Mouse (Mus musculus) CH12.LX (cell line): ENCODE data around the gene Osbpl3. TPM values are rescaled to one million over a fixed set of nuclear protein-coding genes. Genes with fewer than 3 reads are reported as not detected.

Experiments used
- DNase-seq: peaks from one replicate; pipeline ENCODE4 v3.0.0-alpha.2; 2013; ENCODE audit errors: extremely low read depth
- H3K27ac ChIP-seq: 2 replicates; pipeline ENCODE4 v1.5.1; 2012; ENCODE audit warnings: low read depth, mild to moderate bottlenecking, control low read depth, moderate library complexity; ENCODE audit not compliant: insufficient read depth
- H3K27me3 ChIP-seq: replicated peaks from 2 replicates; pipeline ENCODE3; 2012; ENCODE audit warnings: inconsistent platforms
- H3K36me3 ChIP-seq, 2 experiments: replicated peaks in 1 of 2; 2 replicates each; pipeline versions ENCODE3 to v1.6.1; 2012; ENCODE audit warnings: inconsistent platforms in 1 of 2, low read length in 1 of 2, mild to moderate bottlenecking in 1 of 2, mixed read lengths in 1 of 2, moderate library complexity in 1 of 2; ENCODE audit not compliant: control insufficient read depth in 1 of 2, insufficient read depth in 1 of 2
- H3K4me1 ChIP-seq, 2 experiments: 2 replicates each; pipeline ENCODE4 v1.6.1; 2012; ENCODE audit warnings: inconsistent platforms in 1 of 2, moderate library complexity in 1 of 2; ENCODE audit not compliant: insufficient read depth in 2 of 2, control insufficient read depth in 1 of 2
- H3K4me2 ChIP-seq: 2 replicates; pipeline ENCODE4 v1.6.1; 2012; ENCODE audit warnings: low read depth, mild to moderate bottlenecking, control low read depth; ENCODE audit not compliant: poor library complexity, insufficient read depth, severe bottlenecking
- H3K4me3 ChIP-seq, 3 experiments: fragments of 150-350 bp in 1 of 3; sonication (generic) in 1 of 3; replicated peaks in 1 of 3; 2 replicates each; pipeline versions ENCODE3 to v1.5.1; 2011 to 2012; ENCODE audit warnings: low read depth in 2 of 3, low read length in 2 of 3, mild to moderate bottlenecking in 2 of 3, moderate library complexity in 2 of 3, control low read depth in 1 of 3, improper control_type of control experiment in 1 of 3, inconsistent platforms in 1 of 3, mixed read lengths in 1 of 3; ENCODE audit not compliant: poor library complexity in 1 of 3
- H3K79me2 ChIP-seq: replicated peaks from 2 replicates; pipeline ENCODE4 v1.6.1; 2012; ENCODE audit warnings: mild to moderate bottlenecking, moderate library complexity; ENCODE audit not compliant: control insufficient read depth, poor library complexity, insufficient read depth, severe bottlenecking; ENCODE audit errors: extremely low read depth
- H3K9ac ChIP-seq: 2 replicates; pipeline ENCODE4 v1.6.1; 2012; ENCODE audit warnings: low read depth, mild to moderate bottlenecking, control low read depth, moderate library complexity; ENCODE audit not compliant: insufficient read depth
- H3K9me3 ChIP-seq: replicated peaks from 2 replicates; pipeline ENCODE3; 2012; ENCODE audit warnings: low read length, inconsistent platforms, mixed read lengths
- BHLHE40 ChIP-seq: IDR thresholded peaks from 2 replicates; pipeline ENCODE4 v1.6.1; 2011; ENCODE audit warnings: mild to moderate bottlenecking, low read depth, low read length, improper control_type of control experiment
- CHD1 ChIP-seq: IDR thresholded peaks from 2 replicates; pipeline ENCODE4 v1.6.1; 2012; ENCODE audit warnings: low read depth, low read length, improper control_type of control experiment, inconsistent platforms
- ELF1 ChIP-seq: IDR thresholded peaks from 2 replicates; pipeline ENCODE4 v1.6.1; 2014; ENCODE audit warnings: low read depth, mild to moderate bottlenecking, inconsistent platforms, low read length, improper control_type of control experiment
- GABPA ChIP-seq: IDR thresholded peaks from 2 replicates; pipeline ENCODE4 v1.6.1; 2012; ENCODE audit warnings: low read depth, low read length, improper control_type of control experiment, inconsistent platforms; ENCODE audit not compliant: insufficient replicate concordance
- IRF4 ChIP-seq: IDR thresholded peaks from 2 replicates; pipeline ENCODE4 v1.6.1; 2014; ENCODE audit warnings: low read depth, mild to moderate bottlenecking, inconsistent platforms, low read length, improper control_type of control experiment
- JUN ChIP-seq: IDR thresholded peaks from 2 replicates; pipeline ENCODE4 v1.6.1; 2011; ENCODE audit warnings: low read depth, mild to moderate bottlenecking, low read length, improper control_type of control experiment, moderate library complexity; ENCODE audit not compliant: insufficient read depth
- JUND ChIP-seq: conservative IDR thresholded peaks from 2 replicates; pipeline ENCODE4 v1.6.1; 2011; ENCODE audit warnings: low read depth, low read length, improper control_type of control experiment
- MAFK ChIP-seq: IDR thresholded peaks from 2 replicates; pipeline ENCODE4 v1.6.1; 2011; ENCODE audit warnings: low read length, improper control_type of control experiment; ENCODE audit not compliant: insufficient replicate concordance
- MAZ ChIP-seq: IDR thresholded peaks from 2 replicates; pipeline ENCODE4 v1.6.1; 2012; ENCODE audit warnings: low read depth, mild to moderate bottlenecking, inconsistent platforms, low read length, improper control_type of control experiment, moderate library complexity
- MXI1 ChIP-seq: IDR thresholded peaks from 2 replicates; pipeline ENCODE4 v1.6.1; 2011; ENCODE audit warnings: mild to moderate bottlenecking, low read depth, low read length, improper control_type of control experiment
- MYC ChIP-seq: IDR thresholded peaks from 2 replicates; pipeline ENCODE4 v1.6.1; 2011; ENCODE audit warnings: low read depth, mild to moderate bottlenecking, improper control_type of control experiment, low read length
- NRF1 ChIP-seq: IDR thresholded peaks from 2 replicates; pipeline ENCODE4 v1.6.1; 2014; ENCODE audit warnings: low read depth, mild to moderate bottlenecking, inconsistent platforms, low read length, improper control_type of control experiment, moderate library complexity
- RCOR1 ChIP-seq: conservative IDR thresholded peaks from 2 replicates; pipeline ENCODE4 v1.6.1; 2012; ENCODE audit warnings: low read depth, mild to moderate bottlenecking, inconsistent platforms, low read length, improper control_type of control experiment
- SIN3A ChIP-seq: IDR thresholded peaks from 2 replicates; pipeline ENCODE4 v1.6.1; 2012; ENCODE audit warnings: low read length, improper control_type of control experiment, inconsistent platforms
- TBP ChIP-seq: conservative IDR thresholded peaks from 2 replicates; pipeline ENCODE4 v1.6.1; 2011; ENCODE audit warnings: low read depth, low read length, improper control_type of control experiment
- dilution Hi-C: fragments of 300-500 bp; cut with MboI; formaldehyde crosslinking; loops from 2 replicates; pipeline ENCODE4 v1.14.3; 2020; ENCODE audit warnings: low sequenced_read_pairs; ENCODE audit not compliant: extremely low pct_unique_long_range_greater_than_20kb, extremely low pct_ligation_motif_present
- in situ Hi-C: fragments of 300-500 bp; cut with MboI; formaldehyde crosslinking; loops from 3 replicates; pipeline ENCODE4 v1.14.3; 2019; ENCODE audit warnings: low sequenced_read_pairs, low pct_ligation_motif_present, low pct_unique_long_range_greater_than_20kb, mixed read lengths
- polyA plus RNA-seq: library from polyadenylated mRNA; unstranded; fragments of >175 nt; gene quantifications from 2 replicates; pipeline ENCODE4 v1.2.1, GENCODE M21; 2012; ENCODE audit warnings: low read depth; ENCODE audit not compliant: insufficient read length
- total RNA-seq, 2 experiments: library from RNA; depleted of rRNA; stranded (reverse); fragments of 300-350 nt in 1 of 2; fragments of >200 nt in 1 of 2; gene quantifications; 2 replicates each; pipeline ENCODE4 v1.2.3; 2012 to 2014

The Osbpl3 gene
- total and polyA plus RNA-seq, 3 experiments, result 2.2 to 8.1 (median 3.5) TPM

DNA sequence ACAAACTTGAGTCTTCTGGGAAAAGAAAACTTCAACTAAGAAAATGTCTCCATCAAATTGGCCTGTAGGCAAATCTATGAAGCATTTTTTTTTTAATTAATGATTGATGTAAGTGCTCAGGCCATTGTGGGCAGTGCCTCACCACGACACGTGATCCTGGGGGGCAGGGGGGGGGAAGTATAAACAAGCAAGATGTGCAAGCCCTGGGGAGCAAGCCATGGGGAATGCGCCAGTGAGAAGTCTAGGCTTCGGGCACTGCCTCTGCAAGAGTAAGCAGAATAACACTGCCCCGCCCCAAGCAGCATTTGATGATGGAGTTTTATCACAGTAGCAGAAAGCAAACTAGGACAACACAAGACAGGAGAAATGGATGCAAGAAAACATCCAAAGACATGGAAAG is 58.9 kb downstream of the Osbpl3 start:
- H3K4me1 ChIP-seq, result peaks cover 7 to 22% of the 10 kb centered on the region in 2 experiments; a peak in 3 of 4 replicates
- H3K36me3 ChIP-seq, result no peaks in the 10 kb centered on the region
- no peaks in the 10 kb centered on the region for H3K79me2 ChIP-seq
- in situ Hi-C loops (no loop called here), dilution Hi-C loops (no loop called here)
- no peak overlapping the region for H3K4me2 ChIP-seq
- no peak overlapping the region for H3K9ac ChIP-seq
- no peaks in the 10 kb centered on the region for H3K27me3 ChIP-seq
- H3K27ac ChIP-seq, result no peak overlapping the region
- no peak for TF ChIP-seq MXI1
- TF ChIP-seq BHLHE40, result peak; percentile 27; the same call in 1 of the 2 replicates
- no peak for TF ChIP-seq JUND
- H3K4me3 ChIP-seq, result no peak overlapping the region
- no peaks in the 10 kb centered on the region for H3K9me3 ChIP-seq
- DNase-seq, result no peak

DNA sequence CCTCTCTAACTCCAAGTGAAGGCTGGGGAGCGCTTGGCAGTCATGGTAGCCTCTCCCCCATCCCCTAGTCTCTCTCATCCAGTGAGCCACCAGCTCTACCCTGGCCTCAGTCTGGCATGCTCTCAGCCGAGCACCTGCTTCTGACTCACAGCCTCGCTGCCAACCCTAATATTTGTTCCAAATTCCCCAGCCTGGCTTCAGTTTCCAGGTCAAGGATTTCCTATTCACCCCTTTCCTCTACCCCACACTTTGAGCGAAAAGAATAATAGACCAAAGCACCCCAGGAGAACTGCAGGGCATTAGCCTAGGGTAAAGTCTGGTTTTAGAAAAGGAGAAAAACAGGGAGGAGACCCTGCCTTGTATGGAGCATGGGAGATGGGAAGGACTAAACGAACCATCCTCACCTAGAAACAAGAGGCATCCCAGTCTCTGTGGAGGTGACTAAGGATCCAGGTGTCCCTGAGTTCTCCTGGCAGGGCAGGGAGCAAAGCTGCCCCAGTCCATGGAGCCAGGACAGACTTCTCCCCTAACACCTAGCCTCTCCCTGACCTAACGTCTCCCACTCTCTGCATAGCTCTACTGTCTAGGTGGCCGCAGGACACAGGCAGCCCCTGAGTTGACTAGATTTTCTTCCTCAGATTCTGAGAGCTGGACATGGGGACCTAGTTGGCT is 60.2 kb downstream of the Osbpl3 start:
- peaks cover 7 to 22% of the 10 kb centered on the region in 2 experiments; a peak in 3 of 4 replicates for H3K4me1 ChIP-seq
- H3K4me2 ChIP-seq, result no peak overlapping the region
- no peaks in the 10 kb centered on the region for H3K79me2 ChIP-seq
- in situ Hi-C loops (no loop called here), dilution Hi-C loops (no loop called here)
- no peak overlapping the region for H3K9ac ChIP-seq
- TF ChIP-seq JUN (no peak), TBP (no peak), MAZ (no peak), NRF1 (no peak), SIN3A (no peak), ELF1 (no peak), GABPA (no peak), CHD1 (no peak)
- no peaks in the 10 kb centered on the region for H3K9me3 ChIP-seq
- H3K36me3 ChIP-seq, result no peaks in the 10 kb centered on the region
- no peaks in the 10 kb centered on the region for H3K27me3 ChIP-seq
- no peak overlapping the region for H3K27ac ChIP-seq
- DNase-seq, result no peak
- H3K4me3 ChIP-seq, result no peak overlapping the region

DNA sequence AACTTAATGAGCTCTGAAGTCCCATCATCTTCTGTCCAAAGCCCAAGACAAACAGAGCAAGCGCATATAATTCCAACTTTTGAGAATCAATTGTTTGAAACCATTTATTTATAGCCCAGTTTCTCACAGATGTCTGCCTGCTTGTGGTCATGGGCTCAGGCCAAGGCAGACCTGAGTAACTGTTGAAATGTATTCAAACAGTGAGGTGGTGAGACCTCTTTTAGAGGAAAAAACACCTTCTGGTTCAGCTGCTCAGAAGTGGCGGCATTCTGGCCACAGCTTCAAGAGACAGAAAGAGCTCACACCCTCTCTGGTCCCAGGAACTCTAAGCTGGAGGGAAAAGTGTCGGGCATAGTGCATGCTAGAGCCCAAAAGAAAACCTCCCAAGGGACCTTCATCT is 61.6 kb downstream of the Osbpl3 start:
- peak overlapping the region; percentile 4 for H3K9ac ChIP-seq
- dilution Hi-C loops, result no loop called here
- 0 out of 2 replicates have a peak, but pooled peaks have one; percentile 3 for TF ChIP-seq RCOR1
- 0 out of 2 replicates have a peak, but pooled peaks have one; percentile 14 for TF ChIP-seq MYC
- no peak for TF ChIP-seq IRF4
- TF ChIP-seq MAFK, result no peak
- TF ChIP-seq, all 38 proteins: peak for 2
- H3K27me3 ChIP-seq, result no peaks in the 10 kb centered on the region
- in situ Hi-C loops, result no loop called here
- H3K36me3 ChIP-seq, result no peaks in the 10 kb centered on the region
- H3K27ac ChIP-seq, result peak overlapping the region; percentile 15; the same call in 1 of the 2 replicates
- peaks cover 7 to 27% of the 10 kb centered on the region in 2 experiments; a peak in 3 of 4 replicates for H3K4me1 ChIP-seq
- no peak overlapping the region for H3K4me3 ChIP-seq
- H3K79me2 ChIP-seq, result no peaks in the 10 kb centered on the region
- peak overlapping the region; percentile 75 for H3K4me2 ChIP-seq
- peak; percentile 12 for DNase-seq
- H3K9me3 ChIP-seq, result no peaks in the 10 kb centered on the region
